In genomic region chr7:105738286-105738685, GRCm38 (mm10) we compare ENCODE assay signal across 8 mouse cellular contexts. TPM values are rescaled to one million over a fixed set of nuclear protein-coding genes. Genes with fewer than 3 reads are reported as not detected.
A peak's percentile ranks its signal among the peaks of the same experiment; 100 is the strongest.
DNase-seq lines count a peak whose midpoint lies in the region; ATAC-seq lines count a peak whose summit lies in the region.

No protein-coding gene starts in this region.

- H3K4me2 ChIP-seq in limb, embryonic 12.5 days: peak overlapping the region; percentile 80
- H3K4me2 ChIP-seq in stomach, embryonic 15.5 days: peak overlapping the region; percentile 68

- DNase-seq in heart, adult 11 months: peak; percentile 68
- no peak for DNase-seq in heart, postnatal 4 days
- no peak for DNase-seq in adrenal gland, postnatal 4 days (ENCODE audit: low spot score in 2 of 2)
- no peak for DNase-seq in right cerebral cortex, postnatal 4 days

- H3K27ac ChIP-seq in limb, embryonic 12.5 days: peak overlapping the region; percentile 82; the same call in 1 of the 2 replicates
- peak overlapping the region; percentile 96 for H3K27ac ChIP-seq in stomach, embryonic 15.5 days

- peaks cover 68% of the 10 kb centered on the region for H3K36me3 ChIP-seq in megakaryocyte, embryonic 14.5 days (replicated peaks; ENCODE audit: low read length)
- peaks cover 53% of the 10 kb centered on the region for H3K36me3 ChIP-seq in limb, embryonic 12.5 days
- H3K36me3 ChIP-seq in stomach, embryonic 15.5 days: peaks cover 31% of the 10 kb centered on the region

- no peaks in the 10 kb centered on the region for H3K9me3 ChIP-seq in megakaryocyte, embryonic 14.5 days
- no peaks in the 10 kb centered on the region for H3K9me3 ChIP-seq in limb, embryonic 12.5 days
- no peaks in the 10 kb centered on the region for H3K9me3 ChIP-seq in stomach, embryonic 15.5 days

- H3K4me1 ChIP-seq in megakaryocyte, embryonic 14.5 days: peaks cover 70% of the 10 kb centered on the region
- peaks cover 38% of the 10 kb centered on the region for H3K4me1 ChIP-seq in limb, embryonic 12.5 days (replicated peaks)
- peaks cover 22% of the 10 kb centered on the region for H3K4me1 ChIP-seq in stomach, embryonic 15.5 days

- no peak for ATAC-seq in megakaryocyte, adult 5-6 weeks (ENCODE audit: poor library complexity, severe bottlenecking)
- no peak for ATAC-seq in limb, embryonic 12.5 days (ENCODE audit: insufficient number of reproducible peaks, insufficient read depth, low FRiP score, low TSS enrichment, low read depth)
- ATAC-seq in stomach, embryonic 15.5 days (ENCODE audit: insufficient read depth, low FRiP score, low read depth): no peak

- H3K9ac ChIP-seq in limb, embryonic 12.5 days (replicated peaks): no peak overlapping the region; the same call in 1 of the 2 replicates
- no peak overlapping the region for H3K9ac ChIP-seq in stomach, embryonic 15.5 days

- 82% methylated on average over 2 of the region's 2 CpGs for WGBS in limb, embryonic 12.5 days
- WGBS in stomach, embryonic 15.5 days: 68% methylated on average over 2 of the region's 2 CpGs

- H3K4me3 ChIP-seq in megakaryocyte, embryonic 14.5 days (replicated peaks): peak overlapping the region; percentile 91
- H3K4me3 ChIP-seq in limb, embryonic 12.5 days (replicated peaks): no peak overlapping the region
- peak overlapping the region; percentile 77; the same call in 1 of the 2 replicates for H3K4me3 ChIP-seq in stomach, embryonic 15.5 days (replicated peaks)

- no peaks in the 10 kb centered on the region for H3K27me3 ChIP-seq in megakaryocyte, embryonic 14.5 days (replicated peaks)
- H3K27me3 ChIP-seq in limb, embryonic 12.5 days: no peaks in the 10 kb centered on the region
- no peaks in the 10 kb centered on the region for H3K27me3 ChIP-seq in stomach, embryonic 15.5 days (replicated peaks)

RNA-seq across cellular contexts. Expression of gene Rrp8, which starts 1.1 kb away (rescaled TPM):
- 10 to 100 TPM; 15.1 to 17.8 TPM for total RNA-seq in heart, postnatal 4 days (2021)
- polyA plus RNA-seq in megakaryocyte, embryonic 14.5 days (2012; ENCODE audit: insufficient read depth, low replicate concordance): 20.7 and 32.3 TPM in 2 replicates
- 12.3 and 15.8 TPM in 2 replicates for total RNA-seq in megakaryocyte, adult 5-6 weeks (2015)
- total RNA-seq in megakaryocyte, adult 5-6 weeks (2017): 17.4 and 21.0 TPM in 2 replicates
- 43.1 and 50.8 TPM in 2 replicates for polyA plus RNA-seq in limb, embryonic 12.5 days (2016; fragmentation: Nextera tagmentation; extraction: Ambion mirVana)
- polyA plus RNA-seq in stomach, embryonic 15.5 days (2015; fragmentation: Nextera tagmentation; extraction: Ambion mirVana): 26.9 and 38.3 TPM in 2 replicates
- total RNA-seq in adrenal gland, postnatal 4 days (2021): 10 to 100 TPM; 21.0 to 21.2 TPM

RNA-seq across cellular contexts. Expression of gene Ilk, which starts 1.9 kb away (rescaled TPM):
- total RNA-seq in heart, postnatal 4 days (2021): 100 to 1,000 TPM; 214 to 215 TPM
- 241 and 315 TPM in 2 replicates for polyA plus RNA-seq in megakaryocyte, embryonic 14.5 days (2012; ENCODE audit: insufficient read depth, low replicate concordance)
- 259 and 268 TPM in 2 replicates for total RNA-seq in megakaryocyte, adult 5-6 weeks (2015)
- 180 and 183 TPM in 2 replicates for total RNA-seq in megakaryocyte, adult 5-6 weeks (2017)
- polyA plus RNA-seq in limb, embryonic 12.5 days (2016; fragmentation: Nextera tagmentation; extraction: Ambion mirVana): 216 and 232 TPM in 2 replicates
- polyA plus RNA-seq in stomach, embryonic 15.5 days (2015; fragmentation: Nextera tagmentation; extraction: Ambion mirVana): 352 TPM in 2 replicates
- 100 to 1,000 TPM; 145 to 148 TPM for total RNA-seq in adrenal gland, postnatal 4 days (2021)

RNA-seq across cellular contexts. Expression of gene Taf10, which starts 5.9 kb away (rescaled TPM):
- 100 to 1,000 TPM; 122 to 125 TPM for total RNA-seq in heart, postnatal 4 days (2021)
- 411 and 429 TPM in 2 replicates for polyA plus RNA-seq in megakaryocyte, embryonic 14.5 days (2012; ENCODE audit: insufficient read depth, low replicate concordance)
- total RNA-seq in megakaryocyte, adult 5-6 weeks (2015): 259 and 284 TPM in 2 replicates
- 129 and 148 TPM in 2 replicates for total RNA-seq in megakaryocyte, adult 5-6 weeks (2017)
- 170 and 173 TPM in 2 replicates for polyA plus RNA-seq in limb, embryonic 12.5 days (2016; fragmentation: Nextera tagmentation; extraction: Ambion mirVana)
- 123 and 139 TPM in 2 replicates for polyA plus RNA-seq in stomach, embryonic 15.5 days (2015; fragmentation: Nextera tagmentation; extraction: Ambion mirVana)
- 100 to 1,000 TPM; 161 to 175 TPM for total RNA-seq in adrenal gland, postnatal 4 days (2021)

RNA-seq across cellular contexts. Expression of gene Tpp1, which starts 13.7 kb away (rescaled TPM):
- 10 to 100 TPM; 40.5 to 42.2 TPM for total RNA-seq in heart, postnatal 4 days (2021)
- 37.7 and 43.0 TPM in 2 replicates for polyA plus RNA-seq in megakaryocyte, embryonic 14.5 days (2012; ENCODE audit: insufficient read depth, low replicate concordance)
- total RNA-seq in megakaryocyte, adult 5-6 weeks (2015): 69.7 and 71.5 TPM in 2 replicates
- total RNA-seq in megakaryocyte, adult 5-6 weeks (2017): 21.7 and 29.0 TPM in 2 replicates
- polyA plus RNA-seq in limb, embryonic 12.5 days (2016; fragmentation: Nextera tagmentation; extraction: Ambion mirVana): 33.3 and 38.3 TPM in 2 replicates
- polyA plus RNA-seq in stomach, embryonic 15.5 days (2015; fragmentation: Nextera tagmentation; extraction: Ambion mirVana): 69.5 and 73.3 TPM in 2 replicates
- total RNA-seq in adrenal gland, postnatal 4 days (2021): 10 to 100 TPM; 85.0 to 95.7 TPM

RNA-seq across cellular contexts. Expression of gene Dchs1, which starts 49.2 kb away (rescaled TPM):
- total RNA-seq in heart, postnatal 4 days (2021): 10 to 100 TPM; 36.3 to 40.0 TPM
- polyA plus RNA-seq in megakaryocyte, embryonic 14.5 days (2012; ENCODE audit: insufficient read depth, low replicate concordance): 0.27 and 0.74 TPM in 2 replicates
- 0.07 TPM in 2 replicates for total RNA-seq in megakaryocyte, adult 5-6 weeks (2015)
- total RNA-seq in megakaryocyte, adult 5-6 weeks (2017): 0.04 TPM in 1 of 2 replicates, not detected in the other
- 24.8 and 28.2 TPM in 2 replicates for polyA plus RNA-seq in limb, embryonic 12.5 days (2016; fragmentation: Nextera tagmentation; extraction: Ambion mirVana)
- polyA plus RNA-seq in stomach, embryonic 15.5 days (2015; fragmentation: Nextera tagmentation; extraction: Ambion mirVana): 8.6 and 10.4 TPM in 2 replicates
- 10 to 100 TPM; 23.7 to 29.4 TPM for total RNA-seq in adrenal gland, postnatal 4 days (2021)
